Mouse (Mus musculus) neural tube, embryonic 10.5 days (tissue): ENCODE measurements around the gene Vps18.

ENCODE experiments used
- DNase-seq: peaks from one replicate; pipeline ENCODE4 v3.0.0-alpha.2; 2017; ENCODE audit warnings: low spot score; ENCODE audit errors: extremely low spot score

Vps18 gene

GRCm38 (mm10) chr2:119321771-119322586 is 33.4 kb downstream of the Vps18 start:
- peak; percentile 54 for DNase-seq

GRCm38 (mm10) chr2:119322587-119323300 is 34.2 kb downstream of the Vps18 start:
- peak; percentile 74 for DNase-seq

- DNase-seq: no peak
Observed at GRCm38 (mm10) chr2:119323866-119324575, 35.5 kb downstream of the Vps18 start.

- DNase-seq: no peak
Observed at GRCm38 (mm10) chr2:119324576-119325318, 36.2 kb downstream of the Vps18 start.

- peak; percentile 61 for DNase-seq
Observed at GRCm38 (mm10) chr2:119325568-119326143, 37.1 kb downstream of the Vps18 start, which contains the start of gene Dll4. TSS of gene Dll4 (plus strand) at chr2:119325784.

GRCm38 (mm10) chr2:119326161-119327101 is 37.9 kb downstream of the Vps18 start:
- peak; percentile 58 for DNase-seq

- DNase-seq: peak; percentile 51
Observed at GRCm38 (mm10) chr2:119327102-119327480, 38.6 kb downstream of the Vps18 start.

- DNase-seq: no peak
Observed at GRCm38 (mm10) chr2:119327942-119328526, 39.5 kb downstream of the Vps18 start.

- DNase-seq: no peak
Observed at GRCm38 (mm10) chr2:119328546-119328945, 40.0 kb downstream of the Vps18 start.

- DNase-seq: no peak
Observed at GRCm38 (mm10) chr2:119329123-119329817, 40.7 kb downstream of the Vps18 start.

- DNase-seq: no peak
Observed at GRCm38 (mm10) chr2:119330795-119331194, 42.3 kb downstream of the Vps18 start.

- DNase-seq: no peak
Observed at GRCm38 (mm10) chr2:119332177-119332661, 43.7 kb downstream of the Vps18 start.

- DNase-seq: no peak
Observed at GRCm38 (mm10) chr2:119334135-119334534, 45.6 kb downstream of the Vps18 start.

GRCm38 (mm10) chr2:119334964-119335525 is 46.5 kb downstream of the Vps18 start:
- no peak for DNase-seq

GRCm38 (mm10) chr2:119335535-119335934 is 47.0 kb downstream of the Vps18 start:
- no peak for DNase-seq

- DNase-seq: no peak
Observed at GRCm38 (mm10) chr2:119336002-119336401, 47.5 kb downstream of the Vps18 start.

GRCm38 (mm10) chr2:119336470-119336869 is 47.9 kb downstream of the Vps18 start:
- no peak for DNase-seq
